Mouse (Mus musculus): ENCODE measurements around the gene Wdr77. TPM values are rescaled to one million over a fixed set of nuclear protein-coding genes. Genes with fewer than 3 reads are reported as not detected.
"Not testable (repeated sequence)": the region's sequence is repeated elsewhere in the genome, so short reads cannot be mapped to it uniquely, and the experiment has no call there.

Wdr77 gene
- 91.6 and 99.4 TPM in 2 replicates for polyA plus RNA-seq (2015; fragmentation: Nextera tagmentation; extraction: Ambion mirVana)

DNA sequence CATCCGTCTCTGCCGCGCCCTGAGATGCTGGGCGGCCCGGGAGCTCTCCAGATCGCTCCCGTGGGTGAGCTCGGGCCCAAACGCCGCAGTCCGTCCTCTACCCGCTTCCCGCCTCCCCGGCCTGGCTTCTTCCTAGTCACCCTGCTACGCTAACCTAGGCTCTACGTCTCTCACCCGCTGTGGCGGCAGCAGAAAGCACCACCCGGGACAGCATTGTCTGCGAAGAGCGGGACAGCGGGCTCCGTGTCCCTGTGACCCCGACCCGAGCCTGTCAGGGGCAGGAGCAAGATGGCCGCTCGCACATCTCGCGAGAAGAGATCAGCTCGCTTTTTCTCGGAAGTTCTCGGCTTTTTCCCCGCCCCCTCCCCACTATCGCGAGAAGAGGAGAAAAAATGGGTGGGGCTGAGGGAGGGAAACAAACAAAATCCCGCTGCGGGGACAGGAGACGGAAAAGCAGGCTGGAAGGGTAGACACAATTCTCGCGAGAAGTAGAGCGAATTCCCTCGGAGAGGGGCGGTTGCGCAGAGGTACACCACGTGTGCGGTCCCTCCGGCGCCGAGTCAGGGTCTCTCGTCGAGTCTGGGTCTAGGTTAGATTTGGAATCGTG lies at the start of gene Wdr77:
Wdr77 (plus strand) TSS at position 396 of the 607 bp plus-strand sequence.
- peak; percentile 99 for ATAC-seq (ENCODE audit: low FRiP score)
- WGBS: under 1% methylated on average over 52 of the region's 52 CpGs
- Histone ChIP-seq H3K4me1 (replicated peaks) (peaks cover 40% of the 10 kb centered on the region), H3K9ac (peak within 1 kb of the TSS; percentile 97), H3K4me2 (peak within 1 kb of the TSS; percentile 87), H3K27me3 (no peaks in the 10 kb centered on the region), H3K36me3 (peaks cover 42% of the 10 kb centered on the region), H3K9me3 (no peaks in the 10 kb centered on the region), H3K4me3 (peak within 1 kb of the TSS; percentile 91), H3K27ac (peak within 1 kb of the TSS; percentile 93)

DNA sequence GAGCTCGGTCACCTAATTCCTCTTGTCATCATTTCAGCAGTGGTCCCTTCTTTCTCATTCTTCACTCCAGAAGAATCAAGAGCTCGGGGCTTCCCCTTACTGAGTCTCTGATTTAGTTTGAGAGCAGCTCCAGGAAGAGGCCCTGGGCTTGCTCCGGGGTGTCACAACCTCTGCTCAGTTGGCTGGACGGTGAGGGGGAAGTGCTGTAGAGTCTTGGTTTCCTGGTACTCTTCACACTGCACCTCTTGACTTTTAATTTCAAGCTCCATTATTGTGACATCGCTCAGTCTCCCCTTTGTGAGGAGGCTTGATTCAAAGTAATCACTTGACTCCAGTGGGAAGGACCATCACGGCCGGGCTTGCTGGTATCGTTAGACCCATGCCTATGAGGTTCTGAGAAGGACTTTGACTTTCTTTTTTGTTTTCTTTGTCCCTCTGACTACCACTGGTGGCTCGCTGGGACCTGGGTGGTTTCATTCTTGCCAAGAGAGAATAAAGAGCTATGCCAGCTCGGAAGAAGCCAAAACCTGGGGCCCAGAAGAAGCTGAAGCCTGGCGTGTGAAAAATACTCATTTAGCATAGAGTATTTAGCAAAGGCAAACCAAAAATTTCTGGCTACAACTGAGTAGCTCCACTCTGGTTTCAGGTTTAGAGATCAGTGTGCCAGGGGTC lies 48.5 kb upstream of the Wdr77 start:
- Histone ChIP-seq H3K9me3 (no peaks in the 10 kb centered on the region), H3K36me3 (no peaks in the 10 kb centered on the region), H3K4me3 (no peak overlapping the region), H3K27ac (no peak overlapping the region), H3K27me3 (no peaks in the 10 kb centered on the region), H3K9ac (no peak overlapping the region), H3K4me2 (no peak overlapping the region), H3K4me1 (replicated peaks) (no peaks in the 10 kb centered on the region)
- ATAC-seq (ENCODE audit: low FRiP score): no peak
- 85% methylated on average over 11 of the region's 11 CpGs for WGBS

GRCm38 (mm10) chr3:105912097-105912880 lies 46.9 kb upstream of the Wdr77 start:
- H3K27me3 ChIP-seq: no peaks in the 10 kb centered on the region
- no peak overlapping the region for H3K27ac ChIP-seq
- no peaks in the 10 kb centered on the region for H3K9me3 ChIP-seq
- no peaks in the 10 kb centered on the region for H3K4me1 ChIP-seq (replicated peaks)
- no peak overlapping the region for H3K4me3 ChIP-seq
- ATAC-seq (ENCODE audit: low FRiP score): no peak
- no peak overlapping the region for H3K4me2 ChIP-seq
- H3K36me3 ChIP-seq: no peaks in the 10 kb centered on the region
- H3K9ac ChIP-seq: no peak overlapping the region
- 85% methylated on average over 9 of the region's 9 CpGs for WGBS

DNA sequence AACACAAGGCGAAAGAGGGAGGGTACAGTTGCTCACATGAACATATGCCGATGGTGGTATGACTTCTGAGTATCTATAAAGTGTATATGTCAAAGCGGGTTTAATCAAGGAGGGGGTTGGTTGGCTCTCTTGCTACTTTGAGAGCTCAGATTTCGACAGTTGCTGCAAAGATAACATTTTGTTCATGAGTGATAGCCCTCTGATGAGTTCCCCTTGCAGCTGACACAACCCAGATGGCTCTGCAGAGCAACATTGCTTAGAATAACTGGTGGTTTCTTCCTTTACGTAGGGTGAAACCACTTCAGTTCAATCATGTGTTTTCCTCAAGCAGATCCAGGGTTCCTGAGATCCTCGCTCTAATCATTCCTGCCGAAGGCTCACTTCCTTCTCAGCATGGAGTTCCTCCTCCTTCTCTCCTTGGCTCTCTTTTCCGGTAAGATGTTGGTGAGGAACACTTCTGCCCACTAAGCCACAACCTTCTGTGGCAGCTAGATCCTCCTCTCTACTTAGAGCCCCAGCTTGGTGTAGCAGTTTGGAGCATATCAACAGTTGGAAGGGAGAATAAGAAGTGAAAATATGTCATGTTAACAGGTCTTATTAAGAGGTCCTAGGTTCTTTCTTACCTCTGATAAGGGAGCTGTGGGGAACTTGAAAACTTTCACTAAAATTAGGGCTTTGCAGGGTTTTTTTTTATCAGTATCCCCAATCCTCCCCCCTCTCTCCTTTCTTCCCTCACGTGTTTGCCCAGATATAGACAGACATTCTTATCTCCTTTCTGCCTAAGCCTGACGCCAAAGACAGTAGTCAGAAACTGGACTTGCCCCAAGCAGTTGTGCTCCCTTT lies 45.1 kb upstream of the Wdr77 start:
- no peaks in the 10 kb centered on the region for H3K27me3 ChIP-seq
- WGBS: 78% methylated on average over 10 of the region's 10 CpGs
- H3K36me3 ChIP-seq: no peaks in the 10 kb centered on the region
- no peak overlapping the region for H3K9ac ChIP-seq
- H3K27ac ChIP-seq: no peak overlapping the region
- H3K9me3 ChIP-seq: no peaks in the 10 kb centered on the region
- H3K4me2 ChIP-seq: no peak overlapping the region
- no peaks in the 10 kb centered on the region for H3K4me1 ChIP-seq (replicated peaks)
- no peak for ATAC-seq (ENCODE audit: low FRiP score)
- no peak overlapping the region for H3K4me3 ChIP-seq

- Histone ChIP-seq H3K4me3 (no peak overlapping the region), H3K9ac (no peak overlapping the region), H3K27me3 (no peaks in the 10 kb centered on the region), H3K4me2 (no peak overlapping the region), H3K27ac (no peak overlapping the region), H3K4me1 (replicated peaks) (no peaks in the 10 kb centered on the region), H3K36me3 (no peaks in the 10 kb centered on the region), H3K9me3 (no peaks in the 10 kb centered on the region)
- 51% methylated on average over 1 of the region's 1 CpGs for WGBS
- no peak for ATAC-seq (ENCODE audit: low FRiP score)
Measured at GRCm38 (mm10) chr3:105915281-105915680, 43.9 kb upstream of the Wdr77 start.

GRCm38 (mm10) chr3:105916455-105916854 lies 42.7 kb upstream of the Wdr77 start:
- not testable (repeated sequence) for ATAC-seq (ENCODE audit: low FRiP score); H3K4me1 ChIP-seq (replicated peaks); H3K9me3 ChIP-seq; H3K4me2 ChIP-seq; H3K36me3 ChIP-seq; H3K27ac ChIP-seq; H3K9ac ChIP-seq; H3K4me3 ChIP-seq; H3K27me3 ChIP-seq

GRCm38 (mm10) chr3:105917656-105918354 lies 41.4 kb upstream of the Wdr77 start:
- H3K36me3 ChIP-seq: no peaks in the 10 kb centered on the region
- ATAC-seq (ENCODE audit: low FRiP score): no peak
- no peak overlapping the region for H3K4me3 ChIP-seq
- H3K4me2 ChIP-seq: no peak overlapping the region
- H3K27me3 ChIP-seq: no peaks in the 10 kb centered on the region
- no peak overlapping the region for H3K27ac ChIP-seq
- H3K9ac ChIP-seq: no peak overlapping the region
- H3K4me1 ChIP-seq (replicated peaks): no peaks in the 10 kb centered on the region
- 69% methylated on average over 10 of the region's 10 CpGs for WGBS
- no peaks in the 10 kb centered on the region for H3K9me3 ChIP-seq

DNA sequence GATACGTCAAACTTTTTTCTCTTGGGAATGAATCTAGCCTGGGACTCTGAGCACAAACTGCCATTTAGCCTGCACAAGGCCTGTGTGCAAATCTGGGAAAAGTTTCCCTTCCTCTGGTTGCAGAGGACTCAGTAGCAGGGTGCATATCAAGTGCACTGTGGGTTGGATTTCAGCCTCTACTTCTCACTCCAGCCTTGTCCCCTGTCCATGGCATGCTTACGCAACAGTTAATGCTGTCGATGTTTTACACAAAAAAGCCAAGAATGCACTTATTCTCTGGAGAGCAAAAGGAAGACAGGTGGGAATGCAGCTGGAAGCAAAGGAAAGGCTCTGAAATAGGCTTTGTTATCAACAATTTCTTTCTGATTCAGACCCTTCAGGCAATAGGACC lies 40.8 kb upstream of the Wdr77 start:
- no peak overlapping the region for H3K4me2 ChIP-seq
- no peak overlapping the region for H3K27ac ChIP-seq
- no peaks in the 10 kb centered on the region for H3K9me3 ChIP-seq
- H3K9ac ChIP-seq: no peak overlapping the region
- H3K36me3 ChIP-seq: no peaks in the 10 kb centered on the region
- WGBS: 79% methylated on average over 3 of the region's 3 CpGs
- H3K4me3 ChIP-seq: no peak overlapping the region
- ATAC-seq (ENCODE audit: low FRiP score): no peak
- no peaks in the 10 kb centered on the region for H3K27me3 ChIP-seq
- H3K4me1 ChIP-seq (replicated peaks): no peaks in the 10 kb centered on the region

DNA sequence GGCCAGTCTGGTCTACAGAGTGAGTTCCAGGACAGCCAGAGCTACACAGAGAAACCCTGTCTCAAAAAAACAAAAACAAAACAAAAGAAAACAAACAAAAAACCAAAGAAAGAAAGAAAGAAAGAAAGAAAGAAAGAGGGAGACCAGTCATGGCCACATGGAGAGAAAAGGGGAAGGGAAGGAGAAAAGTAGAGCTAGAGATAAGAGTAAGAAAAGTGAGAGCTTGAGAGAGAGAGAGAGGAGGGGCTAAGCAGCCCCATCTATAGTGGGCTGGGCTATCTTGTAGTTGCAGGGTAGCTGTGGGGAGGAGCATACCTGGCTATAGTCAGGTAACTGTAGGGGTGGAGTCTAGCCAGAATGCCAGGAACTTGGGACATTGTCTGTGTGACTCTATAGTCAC lies 38.4 kb upstream of the Wdr77 start:
- H3K36me3 ChIP-seq; H3K27ac ChIP-seq; H3K27me3 ChIP-seq; ATAC-seq (ENCODE audit: low FRiP score); H3K9ac ChIP-seq; H3K9me3 ChIP-seq; H3K4me2 ChIP-seq; H3K4me1 ChIP-seq (replicated peaks); H3K4me3 ChIP-seq: not testable (repeated sequence)

DNA sequence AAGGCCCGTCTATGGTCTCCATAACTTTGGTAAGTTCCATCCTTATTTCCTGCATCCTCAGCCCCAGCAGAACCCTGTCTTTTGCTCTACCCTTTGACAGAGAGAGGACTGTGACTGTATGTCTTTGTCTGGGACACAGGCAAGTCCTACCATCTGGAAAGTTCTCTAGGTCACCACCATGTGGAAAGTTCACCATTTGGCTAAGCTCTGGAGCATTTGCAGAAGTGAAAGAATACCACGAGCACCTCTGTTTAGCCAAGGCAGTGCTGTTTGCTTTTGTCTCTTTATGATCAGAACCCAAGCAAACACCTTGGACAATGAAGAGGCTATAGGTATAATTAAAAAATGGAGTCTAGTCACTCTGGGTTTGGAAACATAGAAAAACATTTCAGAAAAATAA lies 37.2 kb upstream of the Wdr77 start:
- no peaks in the 10 kb centered on the region for H3K27me3 ChIP-seq
- no peak overlapping the region for H3K4me3 ChIP-seq
- WGBS: 86% methylated on average over 2 of the region's 2 CpGs
- no peak overlapping the region for H3K27ac ChIP-seq
- no peaks in the 10 kb centered on the region for H3K9me3 ChIP-seq
- no peak overlapping the region for H3K4me2 ChIP-seq
- no peak overlapping the region for H3K9ac ChIP-seq
- H3K36me3 ChIP-seq: no peaks in the 10 kb centered on the region
- ATAC-seq (ENCODE audit: low FRiP score): no peak
- H3K4me1 ChIP-seq (replicated peaks): no peaks in the 10 kb centered on the region

DNA sequence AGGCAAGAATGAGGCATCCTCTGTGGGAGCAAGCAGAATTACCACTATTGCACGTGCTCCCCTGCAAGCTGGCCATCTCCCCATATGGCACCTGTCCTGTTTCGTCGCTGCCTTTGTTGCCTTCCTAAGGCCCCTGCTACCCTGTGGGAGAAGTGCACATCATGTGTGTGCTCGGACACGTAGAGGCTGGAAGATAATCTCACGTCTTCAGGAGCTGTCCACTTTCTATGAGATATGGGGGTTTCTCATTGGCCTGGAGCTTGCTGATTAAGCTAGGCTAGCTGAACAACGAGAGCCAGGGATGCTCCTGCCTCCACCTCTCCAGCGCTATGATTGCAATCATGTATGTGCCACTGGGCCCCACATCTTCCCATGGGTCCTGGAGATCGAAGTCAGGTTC lies 34.6 kb upstream of the Wdr77 start:
- H3K4me2 ChIP-seq: no peak overlapping the region
- H3K27ac ChIP-seq: no peak overlapping the region
- H3K9me3 ChIP-seq: no peaks in the 10 kb centered on the region
- H3K4me3 ChIP-seq: no peak overlapping the region
- 90% methylated on average over 9 of the region's 9 CpGs for WGBS
- H3K9ac ChIP-seq: no peak overlapping the region
- H3K27me3 ChIP-seq: no peaks in the 10 kb centered on the region
- H3K36me3 ChIP-seq: no peaks in the 10 kb centered on the region
- no peak for ATAC-seq (ENCODE audit: low FRiP score)
- H3K4me1 ChIP-seq (replicated peaks): no peaks in the 10 kb centered on the region

Data from hindbrain, embryonic 13.5 days (tissue).